Mouse (Mus musculus): ENCODE measurements around the gene Dscam.

- TF ChIP-seq POLR2A (IDR thresholded peaks at IDR 0.05; ENCODE audit: extremely low read depth, insufficient read depth, low read length) (no peak), CTCF (IDR thresholded peaks at IDR 0.05; ENCODE audit: low read depth, low read length) (no peak)
These were observed 617.9 kb downstream of the Dscam start for GRCm38 (mm10) chr16:96552680-96553079.
